7 mouse cellular contexts compared by ENCODE assay signal in genomic region chr3:79566716-79567691, GRCm38 (mm10). TPM values are rescaled to one million over a fixed set of nuclear protein-coding genes. Genes with fewer than 3 reads are reported as not detected.
DNase-seq lines count a peak whose midpoint lies in the region; ATAC-seq and TF ChIP-seq lines count a peak whose summit lies in the region.

No protein-coding gene starts in this region.

- ATAC-seq in forebrain, embryonic 11.5 days (replicated peaks; ENCODE audit: low FRiP score) = no peak; the same call in none of the 2 replicates
- ATAC-seq in inflammation-experienced regulatory T-cells, adult 6 months = peak; percentile 50
- ATAC-seq in lung, postnatal 0 days = no peak

- peak overlapping the region; percentile 25; the same call in 1 of the 2 replicates for H3K27ac ChIP-seq in forebrain, embryonic 11.5 days (ENCODE audit: low read depth, low read length)
- peak overlapping the region; percentile 85 for H3K27ac ChIP-seq in lung, postnatal 0 days (ENCODE audit: low read length)

- no peak for TF ChIP-seq EP300 in lung, postnatal 0 days (IDR thresholded peaks at IDR 0.05)

- no peaks in the 10 kb centered on the region for H3K27me3 ChIP-seq in forebrain, embryonic 11.5 days (ENCODE audit: control insufficient read depth, insufficient read depth, low read length)
- no peaks in the 10 kb centered on the region for H3K27me3 ChIP-seq in lung, postnatal 0 days (replicated peaks; ENCODE audit: insufficient read depth, low read length)

- H3K4me3 ChIP-seq in forebrain, embryonic 11.5 days (ENCODE audit: low read depth, low read length) = peak overlapping the region; percentile 83
- H3K4me3 ChIP-seq in lung, postnatal 0 days (ENCODE audit: low read depth, low read length) = peak overlapping the region; percentile 72

- no peaks in the 10 kb centered on the region for H3K36me3 ChIP-seq in forebrain, embryonic 11.5 days (ENCODE audit: control insufficient read depth, insufficient read depth, low read length)
- no peaks in the 10 kb centered on the region for H3K36me3 ChIP-seq in lung, postnatal 0 days (ENCODE audit: insufficient read depth, low read length)

- DNase-seq in right cerebral cortex, adult 18-20 months = peak; percentile 35
- no peak for DNase-seq in right cerebral cortex, postnatal 36 days (ENCODE audit: low spot score in 2 of 2)
- DNase-seq in brain, adult 2 months (ENCODE audit: low read depth, low spot score) = peak; percentile 69
- DNase-seq in forebrain, embryonic 11.5 days (ENCODE audit: low spot score) = peak; percentile 80
- DNase-seq in lung, postnatal 0 days (ENCODE audit: low spot score) = no peak
- peak; percentile 64 to 67 for DNase-seq in spleen, postnatal 10 days (ENCODE audit: low spot score in 2 of 2)

- no peaks in the 10 kb centered on the region for H3K9me3 ChIP-seq in forebrain, embryonic 11.5 days (ENCODE audit: control insufficient read depth, low read length)
- no peaks in the 10 kb centered on the region for H3K9me3 ChIP-seq in lung, postnatal 0 days (ENCODE audit: low read length)

- H3K4me1 ChIP-seq in forebrain, embryonic 11.5 days (replicated peaks; ENCODE audit: control insufficient read depth, insufficient read depth, low read length) = peaks cover 3% of the 10 kb centered on the region
- no peaks in the 10 kb centered on the region for H3K4me1 ChIP-seq in lung, postnatal 0 days (ENCODE audit: insufficient read depth, low read depth, low read length)

- H3K4me2 ChIP-seq in forebrain, embryonic 11.5 days (ENCODE audit: low read depth, low read length, severe bottlenecking) = peak overlapping the region; percentile 81
- H3K4me2 ChIP-seq in lung, postnatal 0 days (replicated peaks; ENCODE audit: low read depth, low read length) = peak overlapping the region; percentile 85

- TF ChIP-seq CTCF in lung, postnatal 0 days (IDR thresholded peaks at IDR 0.05) = no peak

- H3K9ac ChIP-seq in forebrain, embryonic 11.5 days (ENCODE audit: low read length) = peak overlapping the region; percentile 73
- peak overlapping the region; percentile 64 for H3K9ac ChIP-seq in lung, postnatal 0 days (replicated peaks; ENCODE audit: low read depth)

- 4% methylated on average over 59 of the region's 60 CpGs for WGBS in forebrain, embryonic 11.5 days
- WGBS in lung, postnatal 0 days = 3% methylated on average over 49 of the region's 60 CpGs

RNA-seq across cellular contexts. Expression of gene Fnip2, which starts 0.6 kb away (rescaled TPM):
- polyA plus RNA-seq in forebrain, embryonic 11.5 days (2014; fragmentation: Nextera tagmentation; extraction: Ambion mirVana) = 9.2 and 9.4 TPM in 2 replicates
- under 1 TPM; 0.13 to 0.40 (median 0.29) TPM for polyA plus RNA-seq in inflammation-experienced regulatory T-cells, adult 6 months (2017; shearing (Covaris generic))
- polyA plus RNA-seq in lung, postnatal 0 days (2015; fragmentation: Nextera tagmentation; extraction: Ambion mirVana) = 3.5 and 4.2 TPM in 2 replicates

RNA-seq across cellular contexts. Expression of gene Ppid, which starts 24.1 kb away (rescaled TPM):
- polyA plus RNA-seq in forebrain, embryonic 11.5 days (2014; fragmentation: Nextera tagmentation; extraction: Ambion mirVana) = 192 and 201 TPM in 2 replicates
- polyA plus RNA-seq in inflammation-experienced regulatory T-cells, adult 6 months (2017; shearing (Covaris generic)) = 100 to 1,000 TPM; 118 to 138 (median 118) TPM
- polyA plus RNA-seq in lung, postnatal 0 days (2015; fragmentation: Nextera tagmentation; extraction: Ambion mirVana) = 36.6 and 44.6 TPM in 2 replicates

Comparison
In these comparisons a context has a peak if more than half of its experiments do, and no peak if none do; other contexts are left out.
1. DNase-seq: peak in right cerebral cortex, adult 18-20 months (single experiment), brain, adult 2 months (single experiment), forebrain, embryonic 11.5 days (single experiment) and spleen, postnatal 10 days (2 of 2); none in right cerebral cortex, postnatal 36 days (0 of 2) and lung, postnatal 0 days (single experiment).